Mouse (Mus musculus) B cell, adult 67 days (primary cell): ENCODE data around the gene Rnf133. TPM values are rescaled to one million over a fixed set of nuclear protein-coding genes. Genes with fewer than 3 reads are reported as not detected.

Source experiments
- total RNA-seq, 2 experiments: library from RNA; stranded (reverse); gene quantifications; 4 replicates each; pipeline ENCODE4 v1.2.4; 2023

Rnf133 gene
- total RNA-seq = not detected

GRCm38 (mm10) chr6:23650205-23650604, at the start of gene Rnf133:
Gene Rnf133 (minus strand): TSS chr6:23650305.

GRCm38 (mm10) chr6:23655036-23655435, 4.9 kb upstream of the Rnf133 start, which contains the start of gene Rnf148:
Gene Rnf148 (minus strand): TSS chr6:23655136.

Other genes starting within 250 kb of the Rnf133 start
- not detected for gene Rnf148, start 4.8 kb upstream of the Rnf133 start, total RNA-seq
- gene Cadps2, start 189.1 kb upstream of the Rnf133 start, total RNA-seq = not detected